Mouse (Mus musculus) brain, embryonic 14.5 days (tissue): ENCODE results near the gene S100a16.

Experiments used
- CTCF ChIP-seq: fragments of 200-500 bp; IDR thresholded peaks from 2 replicates; pipeline ENCODE4 v1.5.1; 2012; ENCODE audit warnings: inconsistent platforms, mild to moderate bottlenecking, moderate library complexity, borderline replicate concordance; ENCODE audit not compliant: insufficient read depth, insufficient read length; ENCODE audit errors: extremely low read depth
- POLR2A ChIP-seq: fragments of 200-500 bp; IDR thresholded peaks from 2 replicates; pipeline ENCODE4 v1.6.1; 2012; ENCODE audit warnings: mild to moderate bottlenecking, inconsistent platforms, borderline replicate concordance; ENCODE audit not compliant: poor library complexity, insufficient read depth, insufficient read length, severe bottlenecking; ENCODE audit errors: extremely low read depth

DNA sequence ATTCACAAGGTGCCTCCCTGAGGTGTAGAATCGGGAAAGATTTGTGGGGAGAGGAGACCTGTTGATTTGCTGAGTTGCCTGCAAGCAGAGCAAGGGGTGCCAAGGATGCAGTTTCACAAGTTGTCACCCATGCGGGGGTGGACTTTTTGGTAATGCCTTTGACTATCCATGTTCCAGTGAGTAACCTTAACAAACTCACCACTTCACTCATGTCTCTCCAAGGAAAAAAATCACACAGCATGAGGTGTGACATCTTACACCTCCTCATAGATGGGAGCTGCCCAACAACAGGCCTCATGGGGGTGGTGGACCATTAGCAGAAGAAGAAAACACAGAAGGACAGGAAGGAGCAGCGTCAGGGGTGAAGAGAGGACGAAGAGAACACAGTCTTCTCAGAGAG, 45.5 kb downstream of the S100a16 start:
- no peak for TF ChIP-seq CTCF
- no peak for TF ChIP-seq POLR2A
